Mouse (Mus musculus) Patski (cell line): ENCODE results near the gene Ccdc146. TPM values are rescaled to one million over a fixed set of nuclear protein-coding genes. Genes with fewer than 3 reads are reported as not detected.

Source experiments
- ATAC-seq: fragments of 100-300 bp; one replicate; pipeline ENCODE4 v1.8.0; 2021
- CTCF ChIA-PET: fragments of 350-600 bp; sonication (Branson Sonifier 250); formaldehyde crosslinking; loops from one replicate; lab custom pipeline; 2022; ENCODE audit warnings: inconsistent platforms; lab: Charles Lee
- POLR2A ChIA-PET: fragments of 350-600 bp; sonication (Branson Sonifier 250); formaldehyde crosslinking; loops from one replicate; lab custom pipeline; 2022; ENCODE audit warnings: antibody characterized with exemption, inconsistent platforms; lab: Charles Lee
- DNase-seq: peaks from one replicate; pipeline ENCODE4 v3.0.0-alpha.2; 2011; ENCODE audit warnings: low read depth, low spot score
- H3K27me3 ChIP-seq: fragments of 371-371 bp; one replicate; pipeline ENCODE4 v1.5.1; 2021
- CTCF ChIP-seq: fragments of 100-300 bp; IDR thresholded peaks from one replicate; pipeline ENCODE4 v1.5.1; 2021
- in situ Hi-C: fragments of 300-500 bp; cut with MboI; formaldehyde crosslinking; loops from 3 replicates; pipeline ENCODE4 v1.11.1; 2018; ENCODE audit warnings: low pct_unique_long_range_greater_than_20kb, mixed read lengths
- polyA plus RNA-seq: library from polyadenylated mRNA; unstranded; gene quantifications from one replicate; pipeline ENCODE4 v1.2.3, GENCODE M21; 2021

The Ccdc146 gene
- polyA plus RNA-seq, 1 experiment from 2014 or later: 0.37 TPM

DNA sequence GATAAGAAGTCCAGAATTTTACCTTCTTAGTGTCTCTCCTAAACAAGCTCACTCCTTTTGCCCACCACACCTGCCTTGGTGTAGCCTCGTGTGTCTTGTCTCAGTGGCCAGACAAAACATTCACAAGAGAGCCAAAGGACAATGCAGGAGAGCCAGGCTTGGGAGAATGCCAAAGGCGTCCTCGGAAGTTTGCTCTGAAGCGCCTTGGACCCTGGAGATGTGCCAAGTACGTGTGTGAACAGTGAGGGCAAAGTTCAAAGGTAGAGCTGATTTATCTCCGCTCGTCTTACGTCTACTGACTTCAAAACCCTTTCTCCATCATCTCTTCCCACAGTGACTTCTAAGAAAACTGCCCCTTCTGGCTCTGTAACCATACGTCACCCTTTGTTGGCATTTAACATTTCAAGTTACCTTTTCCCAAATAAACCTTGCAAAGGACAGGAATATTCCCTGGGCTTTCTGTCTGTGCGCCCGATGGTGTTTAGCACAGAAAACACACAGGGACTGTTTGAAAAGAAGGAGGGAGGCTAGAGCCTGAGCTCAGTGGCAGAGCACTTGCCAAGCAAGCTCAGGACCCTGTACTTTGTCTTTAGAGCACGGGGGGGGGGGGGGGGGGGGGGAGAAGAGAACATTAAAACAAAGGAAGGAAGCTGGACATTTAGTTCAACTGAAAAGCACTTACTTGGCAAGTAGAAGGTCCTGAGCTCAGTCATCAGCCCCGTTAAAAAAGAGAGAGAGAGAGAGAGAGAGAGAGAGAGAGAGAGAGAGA lies 32.7 kb downstream of the Ccdc146 start:
- ATAC-seq (no peak), DNase-seq (no peak)
- ChIA-PET POLR2A (no interaction called here), CTCF (interaction anchor here (1.4 kb wide), 2 partner anchors 8 to 28 kb away, joined by 4 read pairs; no protein-coding TSS in a partner anchor)
- no peak for TF ChIP-seq CTCF
- in situ Hi-C loops: no loop called here
- peaks cover 8% of the 10 kb centered on the region for H3K27me3 ChIP-seq

DNA sequence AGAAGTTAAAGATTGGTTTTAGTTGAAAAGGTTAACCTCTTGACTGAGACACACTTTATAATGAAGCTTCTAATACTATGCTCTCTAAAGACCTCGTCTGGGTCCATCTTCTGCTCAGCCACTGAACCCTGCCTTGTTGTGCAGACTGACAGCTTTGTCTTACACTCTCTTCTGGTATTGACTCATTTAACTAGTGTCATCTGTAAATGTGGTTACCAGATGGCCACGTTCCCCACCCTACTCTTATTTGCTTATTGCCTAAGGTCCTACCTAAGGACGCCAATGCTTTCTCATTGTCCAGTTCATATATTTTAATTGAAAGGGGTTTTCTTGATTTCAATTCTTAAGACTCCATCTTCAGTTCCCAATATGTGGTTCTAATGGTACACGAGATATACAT lies 35.6 kb downstream of the Ccdc146 start:
- ChIA-PET CTCF (no interaction called here), POLR2A (no interaction called here)
- peaks cover 8% of the 10 kb centered on the region for H3K27me3 ChIP-seq
- DNase-seq (no peak), ATAC-seq (no peak)
- TF ChIP-seq CTCF: no peak
- in situ Hi-C loops: no loop called here

DNA sequence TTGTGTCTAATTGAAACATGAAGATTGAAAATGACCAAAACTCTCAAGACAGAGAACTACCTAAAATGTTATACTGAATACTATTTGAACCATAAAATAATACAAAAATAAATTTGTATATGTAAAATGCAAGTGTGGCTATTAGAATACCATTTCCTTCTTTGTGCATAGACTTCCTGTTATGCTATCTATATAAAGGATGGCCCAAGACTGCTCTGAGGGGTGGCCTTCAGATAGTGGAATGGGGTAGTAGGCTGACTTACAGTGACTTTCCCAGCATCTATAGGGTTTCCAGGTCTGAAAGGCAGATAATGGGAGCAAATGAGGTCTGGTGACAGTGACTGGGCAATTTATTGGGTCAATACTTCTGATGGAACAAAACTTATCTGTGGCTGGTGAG lies 37.1 kb downstream of the Ccdc146 start:
- in situ Hi-C loops: no loop called here
- POLR2A ChIA-PET: no interaction called here
- ATAC-seq: no peak

DNA sequence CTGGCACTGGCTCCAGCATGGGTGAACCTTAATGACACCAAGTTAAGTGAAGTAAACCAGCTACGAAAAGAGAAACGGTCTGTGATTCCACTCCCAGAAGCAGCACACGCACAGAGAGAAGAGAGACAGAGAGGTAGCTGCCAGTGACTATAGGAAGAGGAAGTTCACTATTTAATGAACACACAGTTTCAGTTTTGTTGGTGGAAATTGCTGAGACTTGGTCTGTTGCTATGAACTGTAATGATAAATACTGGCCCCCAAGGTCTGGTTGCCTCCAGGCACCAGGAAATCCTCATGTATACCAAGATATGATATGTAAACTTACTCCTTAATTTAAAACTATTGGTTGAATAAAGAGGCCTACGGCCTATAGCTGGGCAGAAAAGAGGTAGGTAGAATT lies 38.0 kb downstream of the Ccdc146 start:
- ATAC-seq (no peak), DNase-seq (no peak)
- peaks cover 8% of the 10 kb centered on the region for H3K27me3 ChIP-seq
- ChIA-PET CTCF (no interaction called here), POLR2A (no interaction called here)
- in situ Hi-C loops: no loop called here
- TF ChIP-seq CTCF: no peak

More for the DNA sequence above, 37.1 kb downstream of the Ccdc146 start:
- no peak for TF ChIP-seq CTCF
- no peak for DNase-seq
- CTCF ChIA-PET: no interaction called here
- H3K27me3 ChIP-seq: peaks cover 8% of the 10 kb centered on the region

DNA sequence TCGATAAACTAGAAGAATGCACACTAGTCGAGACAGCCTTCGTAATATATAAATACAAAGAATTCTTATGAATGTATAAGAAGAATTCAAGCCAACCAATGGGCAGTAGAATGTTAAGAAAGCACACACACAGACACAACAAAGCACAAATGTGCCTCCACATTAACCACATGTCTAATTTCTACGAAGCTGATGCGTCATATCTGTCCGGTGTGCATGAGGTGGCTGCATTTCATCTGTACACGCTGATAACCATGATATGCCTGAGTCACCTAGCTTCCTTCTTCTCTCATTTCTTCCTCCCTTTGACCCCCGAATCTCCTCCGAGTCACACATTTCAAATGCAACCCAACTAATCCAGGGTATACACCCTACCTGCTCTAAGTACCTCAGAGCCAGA lies 39.5 kb downstream of the Ccdc146 start:
- H3K27me3 ChIP-seq: no peaks in the 10 kb centered on the region
- no peak for DNase-seq
- no peak for TF ChIP-seq CTCF
- in situ Hi-C loops: no loop called here
- ATAC-seq: no peak
- CTCF ChIA-PET: interaction anchor here (1.0 to 1.4 kb wide), 2 partner anchors 10 to 69 kb away, joined by 4 to 5 read pairs; no protein-coding TSS in a partner anchor
- POLR2A ChIA-PET: no interaction called here

DNA sequence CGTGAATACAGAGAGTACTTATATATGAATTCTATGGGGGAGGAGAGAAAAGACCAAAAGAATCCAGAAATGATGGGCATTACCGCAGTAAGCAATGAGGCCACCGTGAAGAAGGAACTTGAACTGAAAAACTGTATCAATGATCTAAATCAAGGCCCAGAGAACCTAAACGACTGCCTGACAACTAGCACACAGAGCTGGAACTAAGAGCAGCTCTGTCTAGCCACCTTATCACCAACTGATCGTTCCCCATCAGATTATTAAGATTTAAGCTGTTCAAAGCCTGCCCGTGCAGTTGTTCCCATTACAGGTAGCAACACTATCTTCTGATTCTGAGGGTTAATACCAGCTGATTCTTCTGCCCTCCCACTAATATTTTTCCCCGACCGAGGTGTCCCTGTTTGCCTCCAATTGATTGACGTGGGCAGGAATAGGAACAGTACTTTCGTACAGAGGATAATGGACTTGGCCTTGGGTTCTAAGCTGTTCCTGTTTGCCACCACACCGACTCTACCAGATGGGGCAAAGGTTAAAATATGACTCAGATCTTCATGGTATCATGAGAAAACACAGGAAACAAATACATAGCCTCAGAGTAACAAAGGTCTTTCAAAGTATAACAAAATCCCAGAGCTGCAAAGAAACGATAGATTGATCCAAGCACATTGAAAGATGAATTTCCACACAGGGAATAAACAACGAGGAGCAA lies 40.1 kb downstream of the Ccdc146 start:
- TF ChIP-seq CTCF: no peak
- ChIA-PET POLR2A (no interaction called here), CTCF (interaction anchor here (1.0 to 1.4 kb wide), 3 partner anchors 8 to 68 kb away, joined by 4 to 5 read pairs (median 4); no protein-coding TSS in a partner anchor)
- in situ Hi-C loops: no loop called here
- DNase-seq (no peak), ATAC-seq (no peak)
- no peaks in the 10 kb centered on the region for H3K27me3 ChIP-seq

DNA sequence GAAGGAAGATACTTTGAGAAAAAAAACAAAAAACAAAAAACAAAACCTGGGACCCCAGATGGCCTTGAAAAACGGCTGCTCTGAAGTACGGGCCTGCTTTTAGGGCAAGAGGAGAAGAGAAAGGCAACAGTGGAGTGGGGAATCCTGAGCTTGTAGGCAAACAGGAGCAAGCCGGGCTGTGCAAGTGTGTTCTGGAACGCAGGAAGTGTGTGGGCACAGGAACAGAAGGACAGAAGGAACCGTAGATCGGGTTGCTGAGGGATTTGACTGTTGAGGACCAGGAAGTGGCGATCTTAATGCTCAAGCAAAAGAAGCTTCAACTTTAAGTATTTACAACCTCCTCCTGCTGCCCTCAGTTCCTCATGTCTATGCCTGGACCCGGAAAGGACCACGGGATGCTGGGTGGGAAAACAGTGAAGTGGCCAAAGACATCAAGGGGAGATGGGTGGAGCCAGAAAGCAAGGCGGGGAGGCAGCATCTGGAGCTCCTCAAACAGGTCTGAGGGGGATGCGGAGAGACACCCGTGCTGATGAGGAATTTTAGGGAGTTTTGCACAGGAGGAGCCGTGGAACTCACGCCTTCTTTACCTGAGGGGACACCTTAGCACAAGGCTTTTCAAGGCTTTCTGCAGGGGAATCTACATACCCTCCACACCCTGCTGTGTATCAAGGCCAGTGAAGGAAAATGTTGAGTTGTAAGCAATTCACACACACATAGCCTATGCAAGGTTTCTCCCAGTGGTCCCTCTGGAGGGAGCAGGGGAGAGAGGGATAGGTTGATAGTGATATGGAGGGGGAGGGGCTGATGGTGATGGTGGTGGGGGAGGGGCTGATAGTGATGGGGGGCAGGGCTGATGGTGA lies 40.9 kb downstream of the Ccdc146 start:
- ChIA-PET POLR2A (no interaction called here), CTCF (interaction anchor here (1.0 to 1.4 kb wide), 2 partner anchors 9 to 11 kb away, joined by 4 to 5 read pairs; no protein-coding TSS in a partner anchor)
- ATAC-seq (no peak), DNase-seq (no peak)
- in situ Hi-C loops: no loop called here
- TF ChIP-seq CTCF: no peak
- no peaks in the 10 kb centered on the region for H3K27me3 ChIP-seq

DNA sequence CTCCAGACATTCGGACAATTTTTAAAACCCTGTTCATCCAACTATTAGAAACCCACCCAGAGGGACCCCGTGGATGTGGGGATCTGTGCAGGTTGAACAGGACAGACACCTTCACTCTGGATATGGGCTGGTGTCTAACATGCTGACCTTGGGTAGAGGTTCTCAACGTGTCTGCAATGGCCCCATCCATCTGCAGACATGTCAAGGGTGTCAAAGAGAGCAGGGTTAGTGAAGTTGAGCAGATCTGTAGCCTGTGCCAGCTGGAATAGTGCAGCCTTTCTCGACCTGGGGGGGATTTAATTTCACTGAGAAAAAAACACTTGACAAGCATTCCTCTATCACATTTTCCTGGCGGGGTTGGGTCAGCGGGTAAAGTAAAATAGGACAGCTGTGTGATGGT lies 41.8 kb downstream of the Ccdc146 start:
- peaks cover 3% of the 10 kb centered on the region for H3K27me3 ChIP-seq
- ATAC-seq (no peak), DNase-seq (no peak)
- POLR2A ChIA-PET: no interaction called here
- TF ChIP-seq CTCF: no peak
- in situ Hi-C loops: no loop called here
- CTCF ChIA-PET: interaction anchor here (0.9 kb wide), 1 partner anchor 12 kb away, joined by 3 read pairs; no protein-coding TSS in a partner anchor

DNA sequence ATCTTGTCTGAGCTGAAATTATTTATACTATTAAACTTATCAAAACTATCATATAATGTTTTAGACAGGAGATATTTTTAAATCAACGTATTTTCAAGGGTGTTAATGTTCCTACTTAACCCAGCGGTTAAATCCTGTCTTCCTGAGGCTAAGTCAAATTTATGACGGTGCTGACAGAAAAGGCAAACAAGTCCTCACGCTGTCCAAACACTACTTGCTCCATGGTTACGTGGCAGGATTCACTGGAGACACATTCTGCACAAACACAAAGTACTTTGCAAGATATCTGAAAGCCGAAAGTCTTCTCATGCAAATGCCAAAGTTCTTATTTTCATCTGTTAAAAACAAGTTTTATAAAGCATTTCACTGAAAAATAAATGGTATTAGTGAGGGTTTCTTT lies 42.5 kb downstream of the Ccdc146 start:
- in situ Hi-C loops: no loop called here
- peaks cover 8% of the 10 kb centered on the region for H3K27me3 ChIP-seq
- ChIA-PET CTCF (interaction anchor here (0.9 kb wide), 1 partner anchor 12 kb away, joined by 3 read pairs; no protein-coding TSS in a partner anchor), POLR2A (no interaction called here)
- DNase-seq: no peak
- no peak for TF ChIP-seq CTCF
- no peak for ATAC-seq

DNA sequence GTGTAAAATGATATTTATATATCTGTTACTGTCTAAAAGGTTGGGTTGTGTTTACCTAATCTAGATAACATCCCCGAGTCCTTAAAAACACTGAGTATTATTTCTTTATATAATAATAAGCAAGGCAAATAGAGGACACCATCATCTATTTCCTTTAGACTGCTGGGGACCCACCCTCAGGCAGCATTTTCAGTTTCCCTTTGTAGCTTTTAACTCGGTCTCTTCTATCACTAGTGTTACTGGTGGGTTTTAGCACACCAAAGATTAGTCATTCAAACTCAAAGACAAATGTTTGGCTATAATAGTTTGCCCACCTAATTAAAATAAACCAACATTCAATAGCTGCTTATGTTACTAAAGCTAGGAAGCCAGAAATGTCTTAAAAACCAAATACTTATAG lies 46.1 kb downstream of the Ccdc146 start:
- ATAC-seq (no peak), DNase-seq (no peak)
- ChIA-PET CTCF (no interaction called here), POLR2A (no interaction called here)
- H3K27me3 ChIP-seq: peaks cover 14% of the 10 kb centered on the region
- no peak for TF ChIP-seq CTCF
- in situ Hi-C loops: no loop called here
